Mouse (Mus musculus) neural tube, embryonic 14.5 days (tissue): ENCODE measurements around the gene Pxmp4. TPM values are rescaled to one million over a fixed set of nuclear protein-coding genes. Genes with fewer than 3 reads are reported as not detected.

Experiments used
- ATAC-seq: fragments of 200-750 bp; cut with Nextera tagmentation; 2 replicates; pipeline ENCODE4 v1.8.0; 2017; ENCODE audit warnings: low read depth, mild to moderate bottlenecking, moderate TSS enrichment, moderate library complexity
- H3K27ac ChIP-seq: fragments of 300-500 bp; sonication (generic); 2 replicates; pipeline ENCODE4 v1.5.1; 2014; ENCODE audit warnings: low read depth, mild to moderate bottlenecking, control low read depth, low read length, moderate library complexity, mixed read lengths
- H3K27me3 ChIP-seq: fragments of 300-500 bp; sonication (generic); 2 replicates; pipeline ENCODE4 v1.6.1; 2014; ENCODE audit warnings: low read length; ENCODE audit not compliant: control insufficient read depth, insufficient read depth
- H3K36me3 ChIP-seq: fragments of 300-500 bp; sonication (generic); 2 replicates; pipeline ENCODE4 v1.6.1; 2014; ENCODE audit warnings: low read length, mixed read lengths; ENCODE audit not compliant: control insufficient read depth, insufficient read depth
- H3K4me1 ChIP-seq: fragments of 300-500 bp; sonication (generic); 2 replicates; pipeline ENCODE4 v1.6.1; 2014; ENCODE audit warnings: low read length; ENCODE audit not compliant: control insufficient read depth, insufficient read depth
- H3K4me2 ChIP-seq: fragments of 300-500 bp; sonication (generic); 2 replicates; pipeline ENCODE4 v1.6.1; 2014; ENCODE audit warnings: mild to moderate bottlenecking, low read depth, low read length, control low read depth
- H3K4me3 ChIP-seq: fragments of 300-500 bp; sonication (generic); 2 replicates; pipeline ENCODE4 v1.5.1; 2014; ENCODE audit warnings: low read depth, low read length, control low read depth, mixed read lengths
- H3K9ac ChIP-seq: fragments of 300-500 bp; sonication (generic); replicated peaks from 2 replicates; pipeline ENCODE4 v1.6.1; 2014; ENCODE audit warnings: low read depth, mild to moderate bottlenecking, control low read depth, low read length, mixed read lengths
- H3K9me3 ChIP-seq: fragments of 300-500 bp; sonication (generic); 2 replicates; pipeline ENCODE4 v1.6.1; 2016; ENCODE audit warnings: low read length; ENCODE audit not compliant: control insufficient read depth
- WGBS: fragments of 180-500 bp; shearing (Covaris S2); extraction: QIAGEN DNeasy Blood & Tissue Kit; methylation state at CpG from one replicate; pipeline ENCODE4 v1.1.7; 2014; 5-methylcytosine and 5-hydroxymethylcytosine counted together
- polyA plus RNA-seq: library from polyadenylated mRNA; unstranded; fragments of >200 nt; fragmentation: Nextera tagmentation; extraction: Ambion mirVana; gene quantifications from 2 replicates; pipeline ENCODE4 v1.2.1, GENCODE M21; 2014

Gene Pxmp4
- polyA plus RNA-seq, 1 experiment from 2014 or later, result 16.0 TPM

GRCm38 (mm10) chr2:154638521-154638920 lies 35.0 kb upstream of the Pxmp4 start:
- 97% methylated on average over 3 of the region's 3 CpGs for WGBS
- H3K9me3 ChIP-seq, result no peaks in the 10 kb centered on the region
- peaks cover 32% of the 10 kb centered on the region for H3K36me3 ChIP-seq
- H3K27me3 ChIP-seq, result no peaks in the 10 kb centered on the region
- no peak overlapping the region for H3K9ac ChIP-seq
- no peak overlapping the region for H3K27ac ChIP-seq
- no peaks in the 10 kb centered on the region for H3K4me1 ChIP-seq
- no peak overlapping the region for H3K4me3 ChIP-seq
- no peak overlapping the region for H3K4me2 ChIP-seq
- no peak for ATAC-seq

DNA sequence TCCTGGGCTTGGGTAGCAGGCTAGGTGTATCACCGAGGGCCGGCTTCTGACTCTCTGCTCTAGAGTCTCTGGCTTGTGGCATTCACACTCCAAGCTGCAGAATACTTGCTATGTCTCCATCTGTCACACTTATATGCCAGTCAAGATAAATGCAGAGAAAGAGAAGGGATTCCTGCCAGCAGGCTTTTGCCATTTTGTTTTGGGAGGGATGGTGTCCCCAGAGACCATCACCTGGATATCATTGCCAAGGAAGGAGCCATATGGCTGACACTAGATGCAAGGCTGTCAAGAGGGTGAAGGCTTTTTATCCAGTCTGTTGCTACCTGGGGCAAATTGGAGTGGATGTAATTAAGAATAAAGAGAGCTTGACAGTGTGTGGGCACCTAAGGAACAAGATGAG lies 32.3 kb upstream of the Pxmp4 start:
- H3K4me1 ChIP-seq, result no peaks in the 10 kb centered on the region
- no peaks in the 10 kb centered on the region for H3K27me3 ChIP-seq
- no peak overlapping the region for H3K4me3 ChIP-seq
- no peak overlapping the region for H3K27ac ChIP-seq
- 93% methylated on average over 2 of the region's 2 CpGs for WGBS
- H3K36me3 ChIP-seq, result peaks cover 26% of the 10 kb centered on the region
- ATAC-seq, result no peak
- no peak overlapping the region for H3K9ac ChIP-seq
- no peaks in the 10 kb centered on the region for H3K9me3 ChIP-seq
- no peak overlapping the region for H3K4me2 ChIP-seq

DNA sequence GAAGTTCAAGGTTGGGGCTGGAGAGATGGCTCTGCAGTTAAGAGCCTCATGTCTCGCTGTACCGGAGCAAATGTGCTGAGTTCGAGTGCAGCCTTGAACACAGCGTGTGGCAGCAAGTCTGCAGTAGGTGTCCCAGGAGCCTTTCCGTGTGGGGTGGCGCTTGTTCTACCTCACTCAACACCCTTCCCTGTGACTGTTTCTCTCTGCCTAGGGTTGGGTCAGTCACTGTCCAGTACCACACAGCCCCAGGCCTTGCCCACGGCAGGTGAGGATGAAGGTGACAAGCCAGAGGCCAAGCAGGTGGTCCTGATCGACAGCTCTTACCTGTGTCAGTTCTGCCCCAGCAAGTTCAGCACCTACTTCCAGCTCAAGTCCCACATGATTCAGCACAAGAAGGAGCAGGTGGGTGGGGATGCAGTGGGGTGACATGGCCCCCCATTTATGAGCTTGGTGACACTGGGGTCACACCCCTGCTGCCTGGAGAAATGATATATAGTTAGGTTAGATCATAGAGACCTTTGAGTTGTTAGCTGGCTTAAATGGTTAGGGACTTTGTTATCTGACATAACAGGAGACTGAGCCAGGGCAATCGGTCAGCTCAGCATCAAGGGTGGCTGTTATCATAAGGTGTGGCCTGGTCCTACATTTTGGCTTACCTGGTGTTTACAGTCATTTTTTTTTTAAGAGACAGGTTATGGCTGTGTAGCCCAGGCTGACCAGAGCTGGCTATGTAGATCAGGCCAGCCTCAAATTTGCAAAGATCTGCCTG lies 30.6 kb upstream of the Pxmp4 start:
- ATAC-seq, result no peak
- H3K9me3 ChIP-seq, result no peaks in the 10 kb centered on the region
- 90% methylated on average over 9 of the region's 9 CpGs for WGBS

DNA sequence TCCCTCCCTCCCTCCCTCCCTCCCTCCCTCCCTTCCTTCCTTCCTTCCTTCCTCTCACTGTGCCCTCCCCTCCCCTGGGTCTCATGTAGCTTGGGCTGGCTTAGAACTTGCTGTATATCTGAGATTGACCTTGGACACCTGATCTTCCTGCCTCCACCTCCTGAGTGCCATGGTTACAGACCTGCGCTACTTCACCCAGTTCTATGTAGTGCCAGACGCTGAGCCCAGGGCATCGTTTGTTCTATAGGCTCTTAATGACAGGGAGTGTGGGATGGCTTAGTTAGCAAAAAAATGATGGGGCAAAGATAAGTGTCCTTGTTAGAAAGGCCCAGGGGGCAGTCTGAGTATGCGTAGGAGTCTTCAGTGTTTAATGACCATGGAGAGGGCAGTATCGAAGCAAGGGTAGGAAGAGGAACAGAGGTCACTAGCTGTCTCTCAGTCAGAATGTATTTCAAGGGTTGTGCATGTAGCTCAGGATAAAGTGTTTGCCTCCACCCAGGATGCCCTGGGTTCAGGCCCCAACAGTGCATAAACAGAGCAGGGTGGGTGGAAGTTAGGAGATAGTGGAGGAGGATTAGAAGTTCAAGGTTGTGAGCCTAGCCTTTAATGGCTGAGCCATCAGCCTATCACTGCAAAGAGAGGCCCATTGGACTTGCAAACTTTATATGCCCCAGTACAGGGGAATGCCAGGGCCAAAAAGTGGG lies 29.7 kb upstream of the Pxmp4 start:
- Histone ChIP-seq H3K4me3 (no peak overlapping the region), H3K9ac (no peak overlapping the region), H3K9me3 (no peaks in the 10 kb centered on the region), H3K27ac (no peak overlapping the region), H3K4me2 (no peak overlapping the region), H3K4me1 (no peaks in the 10 kb centered on the region), H3K27me3 (no peaks in the 10 kb centered on the region), H3K36me3 (peaks cover 21% of the 10 kb centered on the region)
- no peak for ATAC-seq
- WGBS, result 82% methylated on average over 5 of the region's 5 CpGs

More for the DNA sequence above, 30.6 kb upstream of the Pxmp4 start:
- Histone ChIP-seq H3K4me2 (no peak overlapping the region), H3K27ac (no peak overlapping the region), H3K4me3 (no peak overlapping the region), H3K4me1 (no peaks in the 10 kb centered on the region), H3K27me3 (no peaks in the 10 kb centered on the region), H3K9ac (no peak overlapping the region), H3K36me3 (peaks cover 25% of the 10 kb centered on the region)

DNA sequence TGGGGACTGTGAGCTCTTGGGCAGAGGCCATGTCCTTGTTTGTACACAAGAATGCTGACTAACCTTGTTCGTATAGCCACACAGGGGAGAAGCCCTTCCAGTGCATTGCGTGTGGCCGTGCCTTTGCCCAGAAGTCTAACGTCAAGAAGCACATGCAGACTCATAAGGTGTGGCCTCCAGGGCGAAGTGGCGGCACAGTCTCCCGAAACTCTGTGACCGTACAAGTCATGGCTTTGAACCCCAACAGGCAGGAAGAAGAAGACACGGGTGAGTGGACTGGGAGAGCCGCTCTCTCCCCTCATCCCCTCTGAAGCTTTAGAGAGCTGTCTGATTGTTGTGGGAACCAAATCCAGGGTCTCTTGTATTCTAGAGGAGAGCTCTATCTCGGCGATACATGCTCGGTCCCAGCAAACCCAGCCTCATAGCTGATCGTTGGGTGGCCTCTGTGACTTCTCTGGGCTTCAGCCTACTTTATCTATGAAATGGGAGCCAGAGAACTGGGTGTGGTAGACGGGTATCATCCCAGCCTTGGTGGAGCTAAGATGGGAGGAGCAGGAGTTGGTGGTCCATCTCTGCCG lies 28.8 kb upstream of the Pxmp4 start:
- Histone ChIP-seq H3K36me3 (peaks cover 16% of the 10 kb centered on the region), H3K27ac (no peak overlapping the region), H3K9ac (no peak overlapping the region), H3K9me3 (no peaks in the 10 kb centered on the region), H3K4me1 (no peaks in the 10 kb centered on the region), H3K4me3 (no peak overlapping the region), H3K4me2 (no peak overlapping the region), H3K27me3 (no peaks in the 10 kb centered on the region)
- WGBS, result 94% methylated on average over 16 of the region's 16 CpGs
- ATAC-seq, result no peak

GRCm38 (mm10) chr2:154630531-154630930 lies 27.0 kb upstream of the Pxmp4 start:
- Histone ChIP-seq H3K4me3 (no peak overlapping the region), H3K27me3 (no peaks in the 10 kb centered on the region), H3K27ac (no peak overlapping the region), H3K9ac (no peak overlapping the region), H3K36me3 (peaks cover 22% of the 10 kb centered on the region; the same call in 1 of the 2 replicates), H3K9me3 (no peaks in the 10 kb centered on the region), H3K4me1 (no peaks in the 10 kb centered on the region), H3K4me2 (no peak overlapping the region)
- ATAC-seq, result no peak
- WGBS, result 81% methylated on average over 5 of the region's 5 CpGs

GRCm38 (mm10) chr2:154624137-154624536 lies 20.6 kb upstream of the Pxmp4 start:
- Histone ChIP-seq H3K36me3 (peaks cover 15% of the 10 kb centered on the region; the same call in 1 of the 2 replicates), H3K4me2 (no peak overlapping the region), H3K27me3 (no peaks in the 10 kb centered on the region), H3K27ac (no peak overlapping the region), H3K4me3 (no peak overlapping the region), H3K9ac (no peak overlapping the region), H3K9me3 (no peaks in the 10 kb centered on the region), H3K4me1 (no peaks in the 10 kb centered on the region)
- ATAC-seq, result no peak

- H3K27ac ChIP-seq, result no peak overlapping the region
- no peak for ATAC-seq
- no peak overlapping the region for H3K4me2 ChIP-seq
- peaks cover 15% of the 10 kb centered on the region; the same call in 1 of the 2 replicates for H3K36me3 ChIP-seq
- no peaks in the 10 kb centered on the region for H3K9me3 ChIP-seq
- H3K9ac ChIP-seq, result no peak overlapping the region
- H3K27me3 ChIP-seq, result no peaks in the 10 kb centered on the region
- WGBS, result 92% methylated on average over 5 of the region's 5 CpGs
- H3K4me3 ChIP-seq, result no peak overlapping the region
- no peaks in the 10 kb centered on the region for H3K4me1 ChIP-seq
Measured at GRCm38 (mm10) chr2:154621684-154622083, 18.2 kb upstream of the Pxmp4 start.

- Histone ChIP-seq H3K27ac (no peak overlapping the region), H3K36me3 (no peaks in the 10 kb centered on the region), H3K4me2 (no peak overlapping the region), H3K9me3 (no peaks in the 10 kb centered on the region), H3K27me3 (no peaks in the 10 kb centered on the region), H3K4me1 (peaks cover 9% of the 10 kb centered on the region; the same call in 1 of the 2 replicates), H3K9ac (no peak overlapping the region), H3K4me3 (no peak overlapping the region)
- 91% methylated on average over 3 of the region's 3 CpGs for WGBS
- no peak for ATAC-seq
Measured at GRCm38 (mm10) chr2:154617061-154617460, 13.6 kb upstream of the Pxmp4 start.
